In genomic region chrX:94724972-94725569, GRCm38 (mm10) we compare ENCODE assay signal across 8 mouse cellular contexts. TPM values are rescaled to one million over a fixed set of nuclear protein-coding genes. Genes with fewer than 3 reads are reported as not detected.
A peak's percentile ranks its signal among the peaks of the same experiment; 100 is the strongest.
DNase-seq lines count a peak whose midpoint lies in the region; ATAC-seq and TF ChIP-seq lines count a peak whose summit lies in the region.
"Not testable (repeated sequence)": the region's sequence is repeated elsewhere in the genome, so short reads cannot be mapped to it uniquely, and the experiment has no call there.

No protein-coding gene starts in this region.

- peak; percentile 22 for ATAC-seq in CD4-positive, CD25-positive, alpha-beta regulatory T cell, adult 4 months
- ATAC-seq in frontal cortex, adult (ENCODE audit: low TSS enrichment) = peak; percentile 56
- peak; percentile 71 for ATAC-seq in kidney, embryonic 14.5 days (ENCODE audit: low FRiP score, low TSS enrichment)
- ATAC-seq in liver, embryonic 14.5 days (ENCODE audit: insufficient read depth) = peak; percentile 67
- ATAC-seq in midbrain, embryonic 13.5 days = peak; percentile 83
- peak; percentile 57; the same call in 1 of the 2 replicates for ATAC-seq in stomach, embryonic 14.5 days (ENCODE audit: insufficient number of reproducible peaks, insufficient read depth, low FRiP score, low read depth)

- not testable (repeated sequence) for H3K9me3 ChIP-seq in embryonic facial prominence, embryonic 10.5 days; hindbrain, embryonic 10.5 days; kidney, embryonic 14.5 days (ENCODE audit: control insufficient read depth, low read length); liver, embryonic 14.5 days (ENCODE audit: control insufficient read depth, low read length); midbrain, embryonic 13.5 days; stomach, embryonic 14.5 days (ENCODE audit: control insufficient read depth, low read depth, low read length)

- not testable (repeated sequence) for H3K36me3 ChIP-seq in embryonic facial prominence, embryonic 10.5 days (replicated peaks); hindbrain, embryonic 10.5 days; kidney, embryonic 14.5 days (ENCODE audit: control insufficient read depth, insufficient read depth, low read length); liver, embryonic 14.5 days (replicated peaks; ENCODE audit: control insufficient read depth, insufficient read depth, low read depth); midbrain, embryonic 13.5 days; stomach, embryonic 14.5 days (ENCODE audit: control insufficient read depth, insufficient read depth, low read length)

- peak overlapping the region; percentile 43 for H3K4me3 ChIP-seq in embryonic facial prominence, embryonic 10.5 days
- peak overlapping the region; percentile 34; the same call in 1 of the 2 replicates for H3K4me3 ChIP-seq in hindbrain, embryonic 10.5 days
- not testable (repeated sequence) for H3K4me3 ChIP-seq in kidney, embryonic 14.5 days (ENCODE audit: low read length); stomach, embryonic 14.5 days (ENCODE audit: low read depth, low read length)
- H3K4me3 ChIP-seq in liver, embryonic 14.5 days (ENCODE audit: insufficient read depth in 1 of 2, low read depth in 2 of 2, low read length in 2 of 2) = 0 out of 4 replicates have a peak overlapping the region, but pooled peaks of 1 of the 2 experiments have one; percentile 28
- peak overlapping the region; percentile 29 for H3K4me3 ChIP-seq in midbrain, embryonic 13.5 days (replicated peaks)

- not testable (repeated sequence) for TF ChIP-seq CTCF in liver, embryonic 14.5 days (IDR thresholded peaks at IDR 0.05; ENCODE audit: low read depth)

- WGBS in embryonic facial prominence, embryonic 10.5 days = 48% methylated on average over 33 of the region's 102 CpGs
- 46% methylated on average over 36 of the region's 102 CpGs for WGBS in hindbrain, embryonic 10.5 days
- 40% methylated on average over 15 of the region's 102 CpGs for WGBS in kidney, embryonic 14.5 days
- 23% methylated on average over 14 of the region's 102 CpGs for WGBS in liver, embryonic 14.5 days (ENCODE audit: insufficient replicate concordance)
- WGBS in midbrain, embryonic 13.5 days = 32% methylated on average over 19 of the region's 102 CpGs
- no CpG with 5 or more reads among the region's 102 CpGs for WGBS in stomach, embryonic 14.5 days

- not testable (repeated sequence) for H3K4me2 ChIP-seq in kidney, embryonic 14.5 days (replicated peaks; ENCODE audit: low read depth, low read length); liver, embryonic 14.5 days (ENCODE audit: low read depth); midbrain, embryonic 13.5 days (replicated peaks); stomach, embryonic 14.5 days (replicated peaks; ENCODE audit: low read depth, low read length)

- not testable (repeated sequence) for TF ChIP-seq EP300 in liver, embryonic 14.5 days (IDR thresholded peaks at IDR 0.05; ENCODE audit: low read depth)

- H3K4me1 ChIP-seq in embryonic facial prominence, embryonic 10.5 days; hindbrain, embryonic 10.5 days (replicated peaks); kidney, embryonic 14.5 days (ENCODE audit: control insufficient read depth, insufficient read depth, low read length); liver, embryonic 14.5 days (replicated peaks; ENCODE audit: control insufficient read depth in 2 of 2, insufficient read depth in 2 of 2, low read length in 1 of 2); midbrain, embryonic 13.5 days (replicated peaks); stomach, embryonic 14.5 days (ENCODE audit: control insufficient read depth, insufficient read depth, low read length): not testable (repeated sequence)

- H3K27ac ChIP-seq in embryonic facial prominence, embryonic 10.5 days (replicated peaks); hindbrain, embryonic 10.5 days; kidney, embryonic 14.5 days (ENCODE audit: low read depth, low read length); liver, embryonic 14.5 days; midbrain, embryonic 13.5 days; stomach, embryonic 14.5 days (ENCODE audit: low read length): not testable (repeated sequence)

- not testable (repeated sequence) for H3K27me3 ChIP-seq in embryonic facial prominence, embryonic 10.5 days (replicated peaks; ENCODE audit: low read depth, poor library complexity, severe bottlenecking); hindbrain, embryonic 10.5 days (ENCODE audit: insufficient read depth, poor library complexity, severe bottlenecking); kidney, embryonic 14.5 days (ENCODE audit: control insufficient read depth, insufficient read depth, low read length); liver, embryonic 14.5 days (ENCODE audit: control insufficient read depth, insufficient read depth, low read length); midbrain, embryonic 13.5 days; stomach, embryonic 14.5 days (ENCODE audit: control insufficient read depth, insufficient read depth, low read length)

- not testable (repeated sequence) for H3K9ac ChIP-seq in kidney, embryonic 14.5 days (ENCODE audit: low read depth, low read length); liver, embryonic 14.5 days (replicated peaks); midbrain, embryonic 13.5 days (replicated peaks); stomach, embryonic 14.5 days (replicated peaks; ENCODE audit: low read depth, low read length)

- DNase-seq in embryonic facial prominence, embryonic 10.5 days (ENCODE audit: low spot score); hindbrain, embryonic 10.5 days (ENCODE audit: low spot score); liver, embryonic 14.5 days (ENCODE audit: low read depth in 3 of 3, low spot score in 3 of 3): not testable (repeated sequence)

RNA-seq across cellular contexts. Expression of gene Zxdb, which starts 0.7 kb away (rescaled TPM):
- polyA plus RNA-seq in CD4-positive, CD25-positive, alpha-beta regulatory T cell, adult 4 months (2017; shearing (Covaris generic)) = 1 to 10 TPM; 1.4 to 2.7 TPM
- 0.96 and 1.1 TPM in 2 replicates for polyA plus RNA-seq in embryonic facial prominence, embryonic 10.5 days (2016; fragmentation: Nextera tagmentation; extraction: Ambion mirVana)
- 0.63 and 1.1 TPM in 2 replicates for polyA plus RNA-seq in hindbrain, embryonic 10.5 days (2016; fragmentation: Nextera tagmentation; extraction: Ambion mirVana)
- 2.9 and 3.2 TPM in 2 replicates for polyA plus RNA-seq in kidney, embryonic 14.5 days (2014; fragmentation: Nextera tagmentation; extraction: Ambion mirVana)
- polyA plus RNA-seq in liver, embryonic 14.5 days (2012; rRNA removed) = 1.1 TPM in 2 replicates
- 0.25 and 0.43 TPM in 2 replicates for polyA plus RNA-seq in liver, embryonic 14.5 days (2014; fragmentation: Nextera tagmentation; extraction: Ambion mirVana)
- 1.4 and 1.5 TPM in 2 replicates for polyA plus RNA-seq in midbrain, embryonic 13.5 days (2015; fragmentation: Nextera tagmentation; extraction: Ambion mirVana)
- 2.4 TPM in 2 replicates for polyA plus RNA-seq in stomach, embryonic 14.5 days (2014; fragmentation: Nextera tagmentation; extraction: Ambion mirVana)

Comparison
In these comparisons a context has a peak if more than half of its experiments do, and no peak if none do; other contexts are left out.
1. ATAC-seq: peak in every context shown above with its lines; median percentile 83 in midbrain, embryonic 13.5 days; 71 in kidney, embryonic 14.5 days; 67 in liver, embryonic 14.5 days; 57 in stomach, embryonic 14.5 days; 56 in frontal cortex, adult; 22 in CD4-positive, CD25-positive, alpha-beta regulatory T cell, adult 4 months.